Mouse (Mus musculus): ENCODE data around the gene Nectin1. TPM values are rescaled to one million over a fixed set of nuclear protein-coding genes. Genes with fewer than 3 reads are reported as not detected.

The Nectin1 gene
- polyA plus RNA-seq, 1 experiment from 2014 or later = 5.9 TPM

- Histone ChIP-seq H3K4me3 (ENCODE audit: low read depth, low read length) (no peak overlapping the region), H3K9ac (ENCODE audit: low read length) (no peak overlapping the region), H3K27me3 (replicated peaks; ENCODE audit: control insufficient read depth, insufficient read depth, low read length) (no peaks in the 10 kb centered on the region), H3K9me3 (ENCODE audit: control insufficient read depth, low read length) (no peaks in the 10 kb centered on the region), H3K36me3 (ENCODE audit: control insufficient read depth, insufficient read depth, low read length) (no peaks in the 10 kb centered on the region), H3K4me1 (replicated peaks; ENCODE audit: control insufficient read depth, insufficient read depth, low read length) (peaks cover 7% of the 10 kb centered on the region), H3K4me2 (ENCODE audit: low read length) (no peak overlapping the region), H3K27ac (ENCODE audit: low read depth) (no peak overlapping the region)
- DNase-seq (ENCODE audit: low spot score) (no peak), ATAC-seq (replicated peaks; ENCODE audit: low FRiP score, low TSS enrichment, low read depth) (no peak)
Measured at GRCm38 (mm10) chr9:43734952-43735351, 8.8 kb upstream of the Nectin1 start.

GRCm38 (mm10) chr9:43736046-43736730 is 7.6 kb upstream of the Nectin1 start:
- Histone ChIP-seq H3K4me2 (ENCODE audit: low read length) (no peak overlapping the region), H3K4me3 (ENCODE audit: low read depth, low read length) (no peak overlapping the region), H3K9ac (ENCODE audit: low read length) (no peak overlapping the region), H3K9me3 (ENCODE audit: control insufficient read depth, low read length) (no peaks in the 10 kb centered on the region), H3K36me3 (ENCODE audit: control insufficient read depth, insufficient read depth, low read length) (no peaks in the 10 kb centered on the region), H3K27me3 (replicated peaks; ENCODE audit: control insufficient read depth, insufficient read depth, low read length) (no peaks in the 10 kb centered on the region), H3K27ac (ENCODE audit: low read depth) (no peak overlapping the region), H3K4me1 (replicated peaks; ENCODE audit: control insufficient read depth, insufficient read depth, low read length) (peaks cover 7% of the 10 kb centered on the region)
- WGBS = 93% methylated on average over 9 of the region's 9 CpGs
- ATAC-seq (replicated peaks; ENCODE audit: low FRiP score, low TSS enrichment, low read depth) = no peak
- DNase-seq (ENCODE audit: low spot score) = no peak

- Histone ChIP-seq H3K9ac (ENCODE audit: low read length) (no peak overlapping the region), H3K9me3 (ENCODE audit: control insufficient read depth, low read length) (no peaks in the 10 kb centered on the region), H3K4me3 (ENCODE audit: low read depth, low read length) (no peak overlapping the region), H3K36me3 (ENCODE audit: control insufficient read depth, insufficient read depth, low read length) (no peaks in the 10 kb centered on the region), H3K4me2 (ENCODE audit: low read length) (peak overlapping the region; percentile 37; the same call in 1 of the 2 replicates), H3K27ac (ENCODE audit: low read depth) (no peak overlapping the region), H3K4me1 (replicated peaks; ENCODE audit: control insufficient read depth, insufficient read depth, low read length) (peaks cover 7% of the 10 kb centered on the region), H3K27me3 (replicated peaks; ENCODE audit: control insufficient read depth, insufficient read depth, low read length) (no peaks in the 10 kb centered on the region)
- WGBS = 29% methylated on average over 3 of the region's 3 CpGs
- ATAC-seq (replicated peaks; ENCODE audit: low FRiP score, low TSS enrichment, low read depth) (no peak), DNase-seq (ENCODE audit: low spot score) (no peak)
Measured at GRCm38 (mm10) chr9:43737331-43737730, 6.5 kb upstream of the Nectin1 start.

GRCm38 (mm10) chr9:43737871-43738292 is 5.9 kb upstream of the Nectin1 start:
- no peaks in the 10 kb centered on the region for H3K36me3 ChIP-seq (ENCODE audit: control insufficient read depth, insufficient read depth, low read length)
- peaks cover 12% of the 10 kb centered on the region for H3K4me1 ChIP-seq (replicated peaks; ENCODE audit: control insufficient read depth, insufficient read depth, low read length)
- H3K4me3 ChIP-seq (ENCODE audit: low read depth, low read length) = no peak overlapping the region
- 0 out of 2 replicates have a peak, but pooled peaks have one; percentile 46 for ATAC-seq (replicated peaks; ENCODE audit: low FRiP score, low TSS enrichment, low read depth)
- WGBS = under 1% methylated on average over 12 of the region's 12 CpGs
- no peaks in the 10 kb centered on the region for H3K9me3 ChIP-seq (ENCODE audit: control insufficient read depth, low read length)
- no peaks in the 10 kb centered on the region for H3K27me3 ChIP-seq (replicated peaks; ENCODE audit: control insufficient read depth, insufficient read depth, low read length)
- H3K4me2 ChIP-seq (ENCODE audit: low read length) = peak overlapping the region; percentile 37
- H3K9ac ChIP-seq (ENCODE audit: low read length) = no peak overlapping the region
- no peak overlapping the region for H3K27ac ChIP-seq (ENCODE audit: low read depth)
- DNase-seq (ENCODE audit: low spot score) = peak; percentile 61

DNA sequence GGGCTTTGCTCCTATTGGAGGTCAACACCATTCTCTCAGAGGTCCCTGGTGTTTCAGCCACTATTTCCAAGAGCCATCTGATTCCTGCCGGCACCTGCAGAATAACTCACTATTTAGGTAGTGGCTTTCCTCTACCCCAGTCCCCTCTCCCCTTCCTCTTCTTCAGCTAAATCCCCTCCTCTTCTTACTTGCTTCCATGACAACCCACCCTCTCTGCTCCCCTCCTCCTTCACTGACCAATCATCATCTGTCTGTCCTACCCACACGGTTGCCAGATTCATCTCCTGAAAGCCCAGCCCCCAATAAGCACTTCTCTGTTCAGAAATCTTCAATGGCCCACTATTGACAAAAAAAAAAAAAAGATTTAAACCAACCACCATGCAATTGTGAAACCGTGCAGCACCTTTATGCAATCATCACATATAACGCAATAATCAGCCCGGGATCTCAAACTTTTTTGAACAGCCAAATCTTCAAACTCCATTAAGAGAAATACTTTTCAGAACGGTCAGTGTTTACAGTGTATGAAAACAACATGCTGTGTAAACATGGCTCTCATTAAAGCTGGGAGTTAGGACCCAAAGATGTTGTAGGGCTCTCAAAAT is 5.2 kb upstream of the Nectin1 start:
- Histone ChIP-seq H3K4me3 (ENCODE audit: low read depth, low read length) (no peak overlapping the region), H3K27ac (ENCODE audit: low read depth) (no peak overlapping the region), H3K36me3 (ENCODE audit: control insufficient read depth, insufficient read depth, low read length) (no peaks in the 10 kb centered on the region), H3K27me3 (replicated peaks; ENCODE audit: control insufficient read depth, insufficient read depth, low read length) (no peaks in the 10 kb centered on the region), H3K9me3 (ENCODE audit: control insufficient read depth, low read length) (no peaks in the 10 kb centered on the region), H3K9ac (ENCODE audit: low read length) (no peak overlapping the region), H3K4me1 (replicated peaks; ENCODE audit: control insufficient read depth, insufficient read depth, low read length) (peaks cover 15% of the 10 kb centered on the region), H3K4me2 (ENCODE audit: low read length) (no peak overlapping the region)
- DNase-seq (ENCODE audit: low spot score) (no peak), ATAC-seq (replicated peaks; ENCODE audit: low FRiP score, low TSS enrichment, low read depth) (no peak)
- 34% methylated on average over 6 of the region's 6 CpGs for whole genome bisulfite sequencing

DNA sequence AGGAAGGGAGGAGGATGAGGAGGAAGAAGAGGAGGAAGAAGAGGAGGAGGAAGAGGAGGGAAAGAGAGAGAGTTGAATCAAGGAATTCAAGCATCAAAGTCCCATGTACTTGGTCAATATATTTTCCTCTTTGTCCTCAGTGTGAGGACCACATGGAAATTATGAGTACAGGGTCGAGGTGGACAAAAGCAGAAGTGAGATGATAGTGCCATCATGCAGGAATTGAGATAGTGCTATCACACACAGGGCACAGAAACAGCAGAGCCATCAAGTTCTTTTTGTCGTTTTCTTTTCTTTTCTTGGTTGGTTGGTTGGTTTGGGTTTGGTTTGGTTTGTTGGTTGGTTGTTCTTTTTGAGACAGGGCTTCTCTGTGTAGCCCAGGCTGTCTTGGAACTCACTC is 2.5 kb upstream of the Nectin1 start:
- no peak for DNase-seq (ENCODE audit: low spot score)
- ATAC-seq (replicated peaks; ENCODE audit: low FRiP score, low TSS enrichment, low read depth) = no peak
- WGBS = 80% methylated on average over 2 of the region's 2 CpGs

DNA sequence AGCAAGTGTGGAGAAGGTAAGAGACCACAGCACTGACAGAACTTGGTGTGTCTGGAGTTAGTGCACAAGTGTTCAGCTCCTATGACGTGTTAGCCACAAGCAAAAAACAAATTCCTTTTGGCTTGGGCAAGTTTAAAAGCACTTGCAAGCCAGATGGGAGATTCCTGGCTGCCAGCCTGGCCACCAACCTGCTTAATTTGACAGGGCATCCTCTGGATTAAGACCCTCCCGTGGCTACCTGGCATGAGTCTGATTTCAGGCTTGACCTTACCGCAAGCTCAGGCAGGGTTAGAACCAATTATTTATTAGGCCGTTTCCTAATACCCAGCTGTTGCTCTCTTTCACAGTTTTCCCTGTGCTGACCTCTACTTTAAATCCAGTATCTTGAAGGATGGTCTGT is 1.7 kb upstream of the Nectin1 start:
- 72% methylated on average over 4 of the region's 4 CpGs for WGBS
- DNase-seq (ENCODE audit: low spot score) = no peak

More for the DNA sequence above, 2.5 kb upstream of the Nectin1 start:
- no peak overlapping the region for H3K27ac ChIP-seq (ENCODE audit: low read depth)
- no peaks in the 10 kb centered on the region for H3K36me3 ChIP-seq (ENCODE audit: control insufficient read depth, insufficient read depth, low read length)
- no peaks in the 10 kb centered on the region for H3K27me3 ChIP-seq (replicated peaks; ENCODE audit: control insufficient read depth, insufficient read depth, low read length)
- H3K9ac ChIP-seq (ENCODE audit: low read length) = no peak overlapping the region
- no peak overlapping the region for H3K4me2 ChIP-seq (ENCODE audit: low read length)
- peaks cover 30% of the 10 kb centered on the region for H3K4me1 ChIP-seq (replicated peaks; ENCODE audit: control insufficient read depth, insufficient read depth, low read length)
- H3K9me3 ChIP-seq (ENCODE audit: control insufficient read depth, low read length) = no peaks in the 10 kb centered on the region
- H3K4me3 ChIP-seq (ENCODE audit: low read depth, low read length) = no peak overlapping the region

GRCm38 (mm10) chr9:43742902-43743646 is 710 bp upstream of the Nectin1 start:
- Histone ChIP-seq H3K9ac (ENCODE audit: low read length) (peak overlapping the region; percentile 88), H3K36me3 (ENCODE audit: control insufficient read depth, insufficient read depth, low read length) (no peaks in the 10 kb centered on the region), H3K4me1 (replicated peaks; ENCODE audit: control insufficient read depth, insufficient read depth, low read length) (peaks cover 28% of the 10 kb centered on the region), H3K4me3 (ENCODE audit: low read depth, low read length) (peak overlapping the region; percentile 75), H3K9me3 (ENCODE audit: control insufficient read depth, low read length) (no peaks in the 10 kb centered on the region), H3K4me2 (ENCODE audit: low read length) (peak overlapping the region; percentile 89), H3K27ac (ENCODE audit: low read depth) (peak overlapping the region; percentile 94), H3K27me3 (replicated peaks; ENCODE audit: control insufficient read depth, insufficient read depth, low read length) (no peaks in the 10 kb centered on the region)
- WGBS = 1% methylated on average over 27 of the region's 27 CpGs
- 0 out of 2 replicates have a peak, but pooled peaks have one; percentile 22 for ATAC-seq (replicated peaks; ENCODE audit: low FRiP score, low TSS enrichment, low read depth)
- peak; percentile 79 for DNase-seq (ENCODE audit: low spot score)

More for the DNA sequence above, 1.7 kb upstream of the Nectin1 start:
- H3K36me3 ChIP-seq (ENCODE audit: control insufficient read depth, insufficient read depth, low read length) = no peaks in the 10 kb centered on the region
- no peaks in the 10 kb centered on the region for H3K9me3 ChIP-seq (ENCODE audit: control insufficient read depth, low read length)
- H3K27ac ChIP-seq (ENCODE audit: low read depth) = no peak overlapping the region
- no peak overlapping the region for H3K4me2 ChIP-seq (ENCODE audit: low read length)
- ATAC-seq (replicated peaks; ENCODE audit: low FRiP score, low TSS enrichment, low read depth) = no peak
- no peak overlapping the region for H3K9ac ChIP-seq (ENCODE audit: low read length)
- no peaks in the 10 kb centered on the region for H3K27me3 ChIP-seq (replicated peaks; ENCODE audit: control insufficient read depth, insufficient read depth, low read length)
- H3K4me1 ChIP-seq (replicated peaks; ENCODE audit: control insufficient read depth, insufficient read depth, low read length) = peaks cover 35% of the 10 kb centered on the region
- no peak overlapping the region for H3K4me3 ChIP-seq (ENCODE audit: low read depth, low read length)

Data from intestine, embryonic 14.5 days (tissue).